Mouse (Mus musculus) A20 (cell line): ENCODE data around the gene Baiap2l1.

Experiments used
- DNase-seq: peaks from one replicate; pipeline ENCODE4 v3.0.0-alpha.2; 2011; ENCODE audit warnings: low read depth, low spot score

Baiap2l1 gene

GRCm38 (mm10) chr5:144258131-144258611 lies 99.7 kb downstream of the Baiap2l1 start:
- DNase-seq = no peak

- DNase-seq = no peak
Measured at GRCm38 (mm10) chr5:144257451-144258110, 100.3 kb downstream of the Baiap2l1 start.

GRCm38 (mm10) chr5:144256888-144257287 lies 101.0 kb downstream of the Baiap2l1 start:
- DNase-seq = no peak

GRCm38 (mm10) chr5:144256541-144256870 lies 101.4 kb downstream of the Baiap2l1 start:
- no peak for DNase-seq

- DNase-seq = peak; percentile 59
Measured at GRCm38 (mm10) chr5:144255632-144256540, 102.0 kb downstream of the Baiap2l1 start.

GRCm38 (mm10) chr5:144254811-144255631 lies 102.9 kb downstream of the Baiap2l1 start:
- peak; percentile 91 for DNase-seq

GRCm38 (mm10) chr5:144254122-144254810 lies 103.6 kb downstream of the Baiap2l1 start:
- peak; percentile 68 for DNase-seq

GRCm38 (mm10) chr5:144253212-144253611 lies 104.7 kb downstream of the Baiap2l1 start:
- DNase-seq = peak; percentile 26

GRCm38 (mm10) chr5:144251876-144252577 lies 105.9 kb downstream of the Baiap2l1 start:
- DNase-seq = no peak

- DNase-seq = no peak
Measured at GRCm38 (mm10) chr5:144249871-144250270, 108.0 kb downstream of the Baiap2l1 start.

GRCm38 (mm10) chr5:144247906-144248585 lies 109.9 kb downstream of the Baiap2l1 start:
- no peak for DNase-seq

GRCm38 (mm10) chr5:144247307-144247706 lies 110.6 kb downstream of the Baiap2l1 start:
- DNase-seq = no peak

- DNase-seq = peak; percentile 32
Measured at GRCm38 (mm10) chr5:144246669-144247068, 111.2 kb downstream of the Baiap2l1 start.

- DNase-seq = no peak
Measured at GRCm38 (mm10) chr5:144245592-144245991, 112.3 kb downstream of the Baiap2l1 start.

- DNase-seq = no peak
Measured at GRCm38 (mm10) chr5:144243901-144244487, 113.9 kb downstream of the Baiap2l1 start, which contains the start of gene Bri3. Bri3 (plus strand) TSS chr5:144244437.

- peak; percentile 56 for DNase-seq
Measured at GRCm38 (mm10) chr5:144238969-144239368, 118.9 kb downstream of the Baiap2l1 start.

GRCm38 (mm10) chr5:144234714-144235113 lies 123.2 kb downstream of the Baiap2l1 start:
- DNase-seq = no peak

GRCm38 (mm10) chr5:144234222-144234621 lies 123.7 kb downstream of the Baiap2l1 start:
- peak; percentile 37 for DNase-seq

GRCm38 (mm10) chr5:144232531-144232930 lies 125.4 kb downstream of the Baiap2l1 start:
- no peak for DNase-seq
